Mouse (Mus musculus) liver, embryonic 12.5 days (tissue): ENCODE measurements around the gene Tex2. TPM values are rescaled to one million over a fixed set of nuclear protein-coding genes. Genes with fewer than 3 reads are reported as not detected.
"Not testable (repeated sequence)": the region's sequence is repeated elsewhere in the genome, so short reads cannot be mapped to it uniquely, and the experiment has no call there.

ENCODE experiments used
- ATAC-seq: fragments of 200-750 bp; cut with Nextera tagmentation; 2 replicates; pipeline ENCODE4 v1.8.0; 2017; ENCODE audit warnings: moderate number of reproducible peaks, mild to moderate bottlenecking, moderate library complexity
- H3K27ac ChIP-seq: fragments of 300-500 bp; sonication (generic); 2 replicates; pipeline ENCODE4 v1.5.1; 2016; ENCODE audit warnings: mild to moderate bottlenecking
- H3K27me3 ChIP-seq: fragments of 300-500 bp; sonication (generic); replicated peaks from 2 replicates; pipeline ENCODE4 v1.6.1; 2016; ENCODE audit warnings: mild to moderate bottlenecking, moderate library complexity
- H3K36me3 ChIP-seq: fragments of 300-500 bp; sonication (generic); 2 replicates; pipeline ENCODE4 v1.6.1; 2016; ENCODE audit warnings: mild to moderate bottlenecking, moderate library complexity
- H3K4me1 ChIP-seq: fragments of 300-500 bp; sonication (generic); 2 replicates; pipeline ENCODE4 v1.6.1; 2016
- H3K4me2 ChIP-seq: fragments of 300-500 bp; sonication (generic); 2 replicates; pipeline ENCODE4 v1.6.1; 2016; ENCODE audit warnings: mild to moderate bottlenecking, moderate library complexity
- H3K4me3 ChIP-seq: fragments of 300-500 bp; sonication (generic); 2 replicates; pipeline ENCODE4 v1.5.1; 2016; ENCODE audit warnings: mild to moderate bottlenecking, moderate library complexity
- H3K9ac ChIP-seq: fragments of 300-500 bp; sonication (generic); 2 replicates; pipeline ENCODE4 v1.6.1; 2016; ENCODE audit warnings: mild to moderate bottlenecking, moderate library complexity
- H3K9me3 ChIP-seq: fragments of 300-500 bp; sonication (generic); replicated peaks from 2 replicates; pipeline ENCODE4 v1.6.1; 2016; ENCODE audit warnings: mild to moderate bottlenecking, moderate library complexity
- WGBS: fragments of 180-500 bp; shearing (Covaris S2); methylation state at CpG from one replicate; pipeline ENCODE4 v1.1.7; 2016; ENCODE audit not compliant: insufficient replicate concordance; 5-methylcytosine and 5-hydroxymethylcytosine counted together
- polyA plus RNA-seq: library from polyadenylated mRNA; unstranded; fragments of >200 nt; fragmentation: Nextera tagmentation; extraction: Ambion mirVana; gene quantifications from 2 replicates; pipeline ENCODE4 v1.2.1, GENCODE M21; 2016

Gene Tex2
- polyA plus RNA-seq, 1 experiment from 2014 or later, result 11.7 TPM

DNA sequence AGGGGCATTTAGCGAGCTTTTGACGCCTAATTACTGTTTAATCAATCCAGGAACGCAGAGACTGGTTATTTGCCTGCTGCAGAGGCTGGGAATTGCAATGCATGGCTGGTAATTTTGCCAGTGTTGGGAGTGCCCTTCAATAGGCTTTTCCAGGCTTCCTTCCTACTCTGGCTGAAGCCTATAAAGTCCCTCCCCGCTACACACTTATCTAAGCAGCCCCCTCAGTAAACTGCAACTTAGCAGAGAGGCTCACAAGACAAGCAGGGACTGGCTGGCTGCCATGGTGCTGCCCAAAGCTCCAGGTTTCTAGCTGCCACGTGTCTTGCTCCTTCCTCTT is 26.1 kb upstream of the Tex2 start:
- no peak overlapping the region for H3K4me3 ChIP-seq
- no peaks in the 10 kb centered on the region for H3K27me3 ChIP-seq
- H3K9me3 ChIP-seq, result no peaks in the 10 kb centered on the region
- peaks cover 26% of the 10 kb centered on the region for H3K4me1 ChIP-seq
- 24% methylated on average over 5 of the region's 5 CpGs for WGBS
- H3K4me2 ChIP-seq, result no peak overlapping the region
- no peaks in the 10 kb centered on the region for H3K36me3 ChIP-seq
- H3K9ac ChIP-seq, result no peak overlapping the region
- no peak for ATAC-seq
- H3K27ac ChIP-seq, result no peak overlapping the region

DNA sequence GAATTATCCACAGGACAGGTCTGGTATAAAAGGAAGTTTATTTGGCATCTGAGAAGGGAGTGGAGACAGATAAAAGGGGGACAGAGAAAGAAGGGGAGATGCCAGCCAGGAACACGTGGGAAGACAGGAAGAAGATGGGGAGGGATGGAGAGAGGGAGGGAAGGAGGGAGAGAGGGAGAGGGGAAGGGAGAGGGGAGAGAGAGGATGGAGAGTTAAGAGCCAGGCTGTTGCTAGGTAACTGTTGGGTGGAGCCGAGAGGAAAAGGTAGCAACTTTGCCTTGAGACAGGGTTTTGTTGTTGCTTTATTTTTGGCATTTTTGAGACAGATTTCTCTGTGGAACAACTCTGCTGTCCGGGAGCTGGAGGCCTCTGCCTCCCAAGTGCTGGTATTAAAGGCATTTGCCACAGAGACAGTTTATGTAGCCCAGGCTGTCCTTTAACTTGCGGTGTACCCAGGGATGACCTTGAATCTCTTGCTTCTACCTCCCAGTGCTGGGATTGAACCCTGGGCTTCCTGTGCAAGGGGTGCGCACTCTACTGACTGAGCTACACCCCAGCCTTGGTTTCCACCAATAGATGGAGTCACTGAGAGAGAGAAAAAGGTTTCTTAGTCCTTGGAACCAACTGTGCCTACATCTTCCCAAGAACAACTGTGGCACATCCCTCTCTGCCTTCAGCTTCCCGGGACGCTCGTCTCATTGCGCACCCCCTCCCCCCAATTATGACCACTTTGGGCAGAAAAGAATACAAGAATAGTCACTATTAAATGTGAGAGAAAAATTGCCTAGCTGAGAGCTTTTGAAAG is 25.5 kb upstream of the Tex2 start:
- 54% methylated on average over 9 of the region's 9 CpGs for WGBS
- Histone ChIP-seq H3K27me3 (no peaks in the 10 kb centered on the region), H3K27ac (no peak overlapping the region), H3K4me1 (peaks cover 26% of the 10 kb centered on the region), H3K9ac (no peak overlapping the region), H3K4me2 (no peak overlapping the region), H3K4me3 (no peak overlapping the region), H3K36me3 (no peaks in the 10 kb centered on the region), H3K9me3 (no peaks in the 10 kb centered on the region)
- ATAC-seq, result no peak

DNA sequence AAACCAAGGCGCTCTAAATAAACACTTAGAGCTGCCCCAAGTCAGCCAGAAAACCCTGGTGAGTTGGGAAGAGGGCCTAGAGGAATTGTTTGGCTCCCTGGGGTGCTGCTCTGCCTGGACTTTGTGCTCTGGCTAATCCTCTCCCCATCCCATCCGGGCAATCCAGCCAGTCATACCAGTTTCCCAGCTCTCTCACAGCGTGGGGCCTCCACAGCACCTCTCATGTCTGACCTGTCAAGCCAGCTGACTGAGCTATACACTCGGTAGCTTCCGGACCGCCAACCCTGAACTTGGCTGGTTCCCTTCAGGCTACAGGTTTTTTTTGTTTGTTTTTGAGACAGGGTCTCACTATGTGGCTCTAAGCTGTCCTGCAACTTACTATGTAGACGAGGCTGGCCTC is 24.5 kb upstream of the Tex2 start:
- no peak for ATAC-seq
- no peak overlapping the region for H3K27ac ChIP-seq

DNA sequence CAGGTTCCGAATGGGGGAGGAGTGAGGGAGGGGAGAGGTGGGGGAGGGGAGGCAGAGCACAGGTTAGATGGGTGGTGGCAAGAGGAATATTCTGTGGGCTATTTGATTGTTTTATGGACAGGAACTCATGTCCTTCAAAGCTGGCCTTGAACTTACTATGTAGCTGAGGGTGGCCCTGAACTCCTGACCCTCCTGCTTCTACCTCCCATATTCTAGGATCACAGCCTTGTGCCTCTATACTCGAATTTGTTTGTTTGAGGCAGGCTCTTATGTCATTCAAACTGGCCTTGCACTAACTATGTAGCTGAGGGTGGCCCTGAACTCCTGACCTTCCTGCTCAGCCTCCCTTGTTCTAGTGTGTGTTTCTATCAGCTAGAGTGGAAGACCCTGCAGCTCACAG is 22.7 kb upstream of the Tex2 start:
- Histone ChIP-seq H3K4me3 (no peak overlapping the region), H3K36me3 (no peaks in the 10 kb centered on the region), H3K27ac (no peak overlapping the region), H3K4me1 (peaks cover 20% of the 10 kb centered on the region), H3K9me3 (peaks cover 11% of the 10 kb centered on the region), H3K27me3 (no peaks in the 10 kb centered on the region), H3K9ac (no peak overlapping the region), H3K4me2 (no peak overlapping the region)
- ATAC-seq, result no peak
- 56% methylated on average over 2 of the region's 2 CpGs for WGBS

More for the DNA sequence above, 24.5 kb upstream of the Tex2 start:
- Histone ChIP-seq H3K9ac (no peak overlapping the region), H3K4me3 (no peak overlapping the region), H3K4me1 (peaks cover 26% of the 10 kb centered on the region), H3K9me3 (peaks cover 3% of the 10 kb centered on the region; the same call in 1 of the 2 replicates), H3K36me3 (no peaks in the 10 kb centered on the region), H3K4me2 (no peak overlapping the region), H3K27me3 (no peaks in the 10 kb centered on the region)
- WGBS, result 41% methylated on average over 7 of the region's 7 CpGs

DNA sequence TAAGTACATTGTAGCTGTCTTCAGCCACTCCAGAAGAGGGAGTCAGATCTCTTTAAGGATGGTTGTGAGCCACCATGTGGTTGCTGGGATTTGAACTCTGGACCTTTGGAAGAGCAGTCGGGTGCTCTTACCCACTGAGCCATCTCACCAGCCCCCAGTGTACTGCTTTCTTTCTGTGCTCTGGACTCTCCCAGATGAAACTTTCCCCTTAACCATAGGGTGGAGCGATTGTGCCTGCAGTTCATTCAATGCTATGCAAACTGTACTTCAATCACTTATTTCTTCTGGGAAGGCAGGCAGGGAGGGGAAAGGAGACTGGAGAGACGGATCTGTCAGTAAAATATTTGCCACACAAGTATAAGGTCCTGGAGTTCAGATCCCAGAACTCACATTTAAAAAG is 21.0 kb upstream of the Tex2 start:
- not testable (repeated sequence) for ATAC-seq

DNA sequence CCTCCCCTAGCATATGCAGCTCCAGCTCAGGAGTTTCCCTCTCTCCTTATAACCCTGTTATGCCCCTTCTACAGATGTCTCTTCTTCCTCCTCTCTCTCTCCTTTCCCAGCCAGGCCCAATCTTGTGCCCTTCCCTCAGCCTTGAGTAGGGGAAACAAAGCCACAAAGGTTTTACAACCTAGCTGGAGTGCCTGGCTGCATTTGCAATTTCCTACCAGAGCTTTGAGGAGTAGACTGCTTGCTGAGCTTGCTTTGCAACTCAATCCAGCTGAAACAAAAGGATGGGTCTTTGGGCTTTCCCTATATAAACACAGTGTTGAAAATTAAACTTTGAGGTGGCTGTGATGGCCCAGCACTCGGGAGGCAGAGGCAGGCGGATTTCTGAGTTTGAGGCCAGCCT is 20.2 kb upstream of the Tex2 start:
- Histone ChIP-seq H3K9ac (no peak overlapping the region), H3K4me3 (no peak overlapping the region), H3K4me2 (no peak overlapping the region), H3K9me3 (peaks cover 11% of the 10 kb centered on the region), H3K36me3 (no peaks in the 10 kb centered on the region), H3K4me1 (peaks cover 5% of the 10 kb centered on the region; the same call in 1 of the 2 replicates), H3K27ac (no peak overlapping the region), H3K27me3 (0 out of 2 replicates have a peak, but pooled peaks cover 6% of the 10 kb centered on the region)
- no peak for ATAC-seq
- WGBS, result 70% methylated on average over 2 of the region's 2 CpGs

More for the DNA sequence above, 21.0 kb upstream of the Tex2 start:
- H3K4me1 ChIP-seq, H3K36me3 ChIP-seq, H3K4me3 ChIP-seq, H3K27me3 ChIP-seq, H3K4me2 ChIP-seq, H3K27ac ChIP-seq, H3K9ac ChIP-seq: not testable (repeated sequence)
- WGBS, result 67% methylated on average over 3 of the region's 3 CpGs
- H3K9me3 ChIP-seq, result peaks cover 11% of the 10 kb centered on the region

DNA sequence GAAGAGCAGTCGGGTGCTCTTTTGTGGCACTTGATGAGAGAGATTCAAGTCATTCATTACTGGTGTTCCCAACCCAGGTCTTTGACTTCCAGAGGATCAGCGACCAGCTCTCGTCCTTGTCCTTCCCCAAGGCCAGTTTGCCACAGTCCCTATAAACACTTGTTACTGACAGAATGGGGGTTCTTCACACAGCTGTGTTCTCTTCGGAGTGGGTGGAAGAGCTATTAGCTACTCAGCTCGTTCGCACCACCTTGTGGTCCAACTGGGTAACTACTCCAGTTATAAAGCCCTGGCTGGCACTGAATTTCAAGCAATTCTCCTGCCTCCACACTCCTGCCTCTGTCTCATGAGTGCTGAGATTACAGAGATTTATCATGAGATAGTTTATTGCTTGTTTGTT is 14.5 kb upstream of the Tex2 start:
- Histone ChIP-seq H3K9ac (no peak overlapping the region), H3K27ac (no peak overlapping the region), H3K36me3 (no peaks in the 10 kb centered on the region), H3K9me3 (peaks cover 7% of the 10 kb centered on the region), H3K4me1 (no peaks in the 10 kb centered on the region; the same call in 1 of the 2 replicates), H3K4me3 (no peak overlapping the region), H3K27me3 (0 out of 2 replicates have a peak, but pooled peaks cover 6% of the 10 kb centered on the region), H3K4me2 (no peak overlapping the region)
- no peak for ATAC-seq
- 18% methylated on average over 6 of the region's 6 CpGs for WGBS

DNA sequence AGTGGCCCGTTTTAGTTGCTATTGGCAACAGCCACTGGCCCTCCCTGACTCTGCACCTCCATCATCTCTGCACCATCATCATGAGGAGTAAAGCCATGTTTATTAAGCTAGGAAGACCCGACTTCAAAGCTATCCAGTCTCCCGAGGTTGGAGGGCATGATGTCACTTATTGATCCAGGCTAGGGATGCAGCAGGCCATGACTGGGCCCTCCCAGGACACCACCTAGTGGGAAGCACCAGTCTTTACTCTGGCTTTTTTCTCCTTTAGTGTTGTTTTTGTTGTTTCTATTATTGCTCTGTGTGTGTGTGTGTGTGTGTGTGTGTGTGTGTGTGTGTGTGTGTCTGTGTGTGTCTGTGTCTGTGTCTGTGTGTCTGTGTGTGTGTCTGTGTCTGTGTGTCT is 12.4 kb upstream of the Tex2 start:
- H3K9me3 ChIP-seq, result no peaks in the 10 kb centered on the region
- H3K9ac ChIP-seq, result no peak overlapping the region
- 46% methylated on average over 3 of the region's 3 CpGs for WGBS
- ATAC-seq, result no peak
- no peaks in the 10 kb centered on the region for H3K36me3 ChIP-seq
- H3K27me3 ChIP-seq, result 0 out of 2 replicates have a peak, but pooled peaks cover 6% of the 10 kb centered on the region
- peaks cover 9% of the 10 kb centered on the region for H3K4me1 ChIP-seq
- H3K27ac ChIP-seq, result no peak overlapping the region
- H3K4me2 ChIP-seq, result no peak overlapping the region
- H3K4me3 ChIP-seq, result no peak overlapping the region

DNA sequence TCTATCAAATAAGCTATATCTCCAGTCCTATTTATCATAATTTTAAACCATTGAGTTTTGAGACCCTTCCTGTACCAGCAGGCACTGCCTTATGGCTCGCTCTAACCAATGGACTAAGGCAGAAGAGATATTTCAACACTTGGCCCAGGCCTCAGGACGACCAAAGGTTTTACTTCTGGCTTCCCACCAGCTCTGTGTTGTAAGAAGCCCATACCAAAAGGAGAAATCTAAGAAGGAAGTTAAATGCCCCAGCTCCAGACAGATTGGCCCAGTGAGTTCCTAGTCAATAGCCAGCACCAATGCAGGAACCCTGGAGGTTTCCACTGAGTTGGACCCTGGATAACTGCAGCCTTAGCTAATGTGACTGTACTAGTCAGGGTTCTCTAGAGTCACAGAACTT is 10.4 kb upstream of the Tex2 start:
- H3K9ac ChIP-seq, result no peak overlapping the region
- ATAC-seq, result no peak
- WGBS, result 52% methylated on average over 2 of the region's 2 CpGs
- no peak overlapping the region for H3K4me2 ChIP-seq
- 0 out of 2 replicates have a peak, but pooled peaks cover 3% of the 10 kb centered on the region for H3K27me3 ChIP-seq
- H3K4me3 ChIP-seq, result no peak overlapping the region
- peaks cover 14% of the 10 kb centered on the region for H3K4me1 ChIP-seq
- no peaks in the 10 kb centered on the region for H3K36me3 ChIP-seq
- H3K27ac ChIP-seq, result no peak overlapping the region
- H3K9me3 ChIP-seq, result no peaks in the 10 kb centered on the region

DNA sequence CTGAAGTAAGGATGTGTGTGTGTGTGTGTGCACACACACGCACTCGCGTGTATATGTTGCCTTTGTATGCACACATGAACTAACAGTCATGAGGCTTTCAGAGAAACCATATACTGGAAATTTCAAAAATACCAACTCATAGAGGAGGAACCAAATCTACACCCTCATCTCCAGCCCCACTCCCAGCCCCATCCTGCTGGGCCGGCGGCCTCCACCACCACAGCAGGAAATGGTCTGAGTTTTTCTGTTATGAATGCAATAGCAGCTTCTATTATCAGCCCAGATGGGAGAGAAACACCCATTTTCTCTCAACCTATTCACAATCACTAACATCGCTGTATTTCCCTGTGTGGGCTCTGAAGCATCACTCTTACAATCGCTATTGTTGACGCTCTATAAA is 8.8 kb upstream of the Tex2 start:
- Histone ChIP-seq H3K9ac (no peak overlapping the region), H3K4me3 (no peak overlapping the region), H3K27me3 (0 out of 2 replicates have a peak, but pooled peaks cover 3% of the 10 kb centered on the region), H3K4me1 (peaks cover 14% of the 10 kb centered on the region), H3K27ac (no peak overlapping the region), H3K36me3 (no peaks in the 10 kb centered on the region), H3K4me2 (no peak overlapping the region), H3K9me3 (no peaks in the 10 kb centered on the region)
- no peak for ATAC-seq
- 54% methylated on average over 8 of the region's 8 CpGs for WGBS

DNA sequence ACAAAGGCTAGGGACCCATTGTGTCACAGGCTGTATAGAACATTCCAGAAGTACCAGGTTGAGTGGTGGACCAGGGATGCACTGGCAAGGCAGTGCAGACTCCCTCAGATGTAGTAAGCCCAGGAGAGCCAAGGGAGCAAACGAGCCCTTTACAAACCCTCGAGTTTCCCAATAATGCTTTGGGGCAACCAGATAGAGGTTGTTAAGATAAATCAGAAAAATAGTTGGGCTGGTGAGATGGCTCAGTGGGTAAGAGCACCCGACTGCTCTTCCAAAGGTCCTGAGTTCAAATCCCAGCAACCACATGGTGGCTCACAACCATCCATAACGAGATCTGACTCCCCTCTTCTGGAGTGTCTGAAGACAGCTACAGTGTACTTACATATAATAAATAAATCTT is 5.5 kb upstream of the Tex2 start:
- not testable (repeated sequence) for H3K36me3 ChIP-seq, H3K4me3 ChIP-seq, H3K4me2 ChIP-seq, H3K27me3 ChIP-seq, H3K9ac ChIP-seq, H3K27ac ChIP-seq, ATAC-seq, H3K9me3 ChIP-seq
- peaks cover 24% of the 10 kb centered on the region for H3K4me1 ChIP-seq
- WGBS, result 45% methylated on average over 4 of the region's 4 CpGs

DNA sequence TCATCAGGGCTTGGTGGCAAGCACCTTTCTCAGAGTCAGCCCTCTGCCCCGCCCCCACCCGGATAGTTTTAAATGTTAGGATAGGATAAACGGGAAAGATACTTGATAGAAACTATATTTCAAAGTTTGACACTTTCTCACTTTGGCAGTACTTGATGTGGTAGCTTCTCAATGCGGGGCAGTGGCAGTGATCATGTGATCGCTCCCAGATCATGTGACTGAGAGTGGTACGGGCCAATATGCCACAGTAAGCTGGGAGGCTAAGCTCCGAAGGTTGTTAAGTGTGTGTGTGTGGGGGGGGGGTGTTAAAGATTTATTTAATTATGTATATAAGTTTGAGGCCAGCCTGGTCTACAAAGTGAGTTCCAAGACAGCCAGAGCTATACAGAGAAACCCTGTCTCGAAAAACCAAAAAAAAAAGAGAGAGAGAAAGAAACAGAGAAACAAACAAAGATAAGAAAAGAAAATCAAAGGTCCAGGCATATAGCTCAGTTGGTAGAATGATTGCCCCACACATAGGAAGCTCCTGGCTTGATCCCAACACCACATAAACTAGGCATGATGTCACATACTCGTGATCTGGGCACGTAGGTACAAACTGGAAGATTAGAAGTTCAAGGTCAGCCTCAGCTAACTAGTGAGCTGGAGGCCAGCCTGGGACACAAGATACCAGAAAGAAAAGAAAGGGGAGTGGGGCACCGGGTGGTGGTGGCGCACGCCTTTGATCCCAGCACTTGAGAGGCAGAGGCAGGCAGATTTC is 4.8 kb upstream of the Tex2 start:
- ATAC-seq, result no peak
- WGBS, result 71% methylated on average over 13 of the region's 13 CpGs
- H3K9ac ChIP-seq, result no peak overlapping the region
- H3K9me3 ChIP-seq, result no peaks in the 10 kb centered on the region
- no peak overlapping the region for H3K4me2 ChIP-seq
- H3K27ac ChIP-seq, result no peak overlapping the region
- H3K27me3 ChIP-seq, result 0 out of 2 replicates have a peak, but pooled peaks cover 3% of the 10 kb centered on the region
- no peaks in the 10 kb centered on the region for H3K36me3 ChIP-seq
- peaks cover 31% of the 10 kb centered on the region for H3K4me1 ChIP-seq
- H3K4me3 ChIP-seq, result no peak overlapping the region
